Mouse (Mus musculus): Measurements from ENCODE around the gene Hmgn1. TPM values are rescaled to one million over a fixed set of nuclear protein-coding genes. Genes with fewer than 3 reads are reported as not detected.
"Not testable (repeated sequence)": the region's sequence is repeated elsewhere in the genome, so short reads cannot be mapped to it uniquely, and the experiment has no call there.

Hmgn1 gene
- polyA plus RNA-seq, 1 experiment from 2014 or later, result 476 TPM

GRCm38 (mm10) chr16:96156019-96156418 is 28.5 kb upstream of the Hmgn1 start:
- Histone ChIP-seq H3K27ac (peak overlapping the region; percentile 19; the same call in 1 of the 2 replicates), H3K9ac (no peak overlapping the region), H3K27me3 (replicated peaks) (no peaks in the 10 kb centered on the region), H3K9me3 (no peaks in the 10 kb centered on the region), H3K4me2 (no peak overlapping the region), H3K4me3 (replicated peaks) (no peak overlapping the region), H3K4me1 (peaks cover 13% of the 10 kb centered on the region; the same call in 1 of the 2 replicates), H3K36me3 (no peaks in the 10 kb centered on the region)
- no peak for ATAC-seq (ENCODE audit: insufficient read depth, low FRiP score, low read depth)
- WGBS, result 85% methylated on average over 8 of the region's 8 CpGs

GRCm38 (mm10) chr16:96154476-96154875 is 26.9 kb upstream of the Hmgn1 start:
- Histone ChIP-seq H3K9ac (no peak overlapping the region), H3K4me1 (peaks cover 14% of the 10 kb centered on the region; the same call in 1 of the 2 replicates), H3K4me2 (no peak overlapping the region), H3K27me3 (replicated peaks) (no peaks in the 10 kb centered on the region), H3K9me3 (no peaks in the 10 kb centered on the region), H3K36me3 (no peaks in the 10 kb centered on the region), H3K4me3 (replicated peaks) (no peak overlapping the region), H3K27ac (no peak overlapping the region)
- no peak for ATAC-seq (ENCODE audit: insufficient read depth, low FRiP score, low read depth)
- WGBS, result 89% methylated on average over 2 of the region's 2 CpGs

- no peak overlapping the region for H3K9ac ChIP-seq
- H3K27ac ChIP-seq, result peak overlapping the region; percentile 26; the same call in 1 of the 2 replicates
- no peaks in the 10 kb centered on the region for H3K27me3 ChIP-seq (replicated peaks)
- ATAC-seq (ENCODE audit: insufficient read depth, low FRiP score, low read depth), result peak; percentile 34; the same call in 1 of the 2 replicates
- no peaks in the 10 kb centered on the region for H3K36me3 ChIP-seq
- no peak overlapping the region for H3K4me2 ChIP-seq
- peaks cover 22% of the 10 kb centered on the region; the same call in 1 of the 2 replicates for H3K4me1 ChIP-seq
- H3K4me3 ChIP-seq (replicated peaks), result no peak overlapping the region
- H3K9me3 ChIP-seq, result no peaks in the 10 kb centered on the region
- 16% methylated on average over 9 of the region's 9 CpGs for WGBS
Observed at GRCm38 (mm10) chr16:96151551-96151950, 24.0 kb upstream of the Hmgn1 start.

GRCm38 (mm10) chr16:96150995-96151394 is 23.5 kb upstream of the Hmgn1 start:
- Histone ChIP-seq H3K27ac (peak overlapping the region; percentile 26), H3K9ac (no peak overlapping the region), H3K4me3 (replicated peaks) (no peak overlapping the region), H3K27me3 (replicated peaks) (no peaks in the 10 kb centered on the region), H3K4me1 (peaks cover 27% of the 10 kb centered on the region), H3K36me3 (no peaks in the 10 kb centered on the region), H3K9me3 (no peaks in the 10 kb centered on the region), H3K4me2 (no peak overlapping the region)
- WGBS, result 41% methylated on average over 4 of the region's 4 CpGs
- peak; percentile 33; the same call in 1 of the 2 replicates for ATAC-seq (ENCODE audit: insufficient read depth, low FRiP score, low read depth)

GRCm38 (mm10) chr16:96149311-96149710 is 21.8 kb upstream of the Hmgn1 start:
- no peak for ATAC-seq (ENCODE audit: insufficient read depth, low FRiP score, low read depth)

GRCm38 (mm10) chr16:96148834-96149233 is 21.3 kb upstream of the Hmgn1 start:
- WGBS, result 59% methylated on average over 6 of the region's 6 CpGs
- no peaks in the 10 kb centered on the region for H3K27me3 ChIP-seq (replicated peaks)
- no peak overlapping the region for H3K4me3 ChIP-seq (replicated peaks)
- H3K27ac ChIP-seq, result peak overlapping the region; percentile 81
- peaks cover 28% of the 10 kb centered on the region for H3K4me1 ChIP-seq
- ATAC-seq (ENCODE audit: insufficient read depth, low FRiP score, low read depth), result no peak
- H3K9ac ChIP-seq, result no peak overlapping the region
- no peak overlapping the region for H3K4me2 ChIP-seq
- H3K36me3 ChIP-seq, result no peaks in the 10 kb centered on the region
- H3K9me3 ChIP-seq, result no peaks in the 10 kb centered on the region

More at GRCm38 (mm10) chr16:96149311-96149710, 21.8 kb upstream of the Hmgn1 start:
- Histone ChIP-seq H3K9ac (no peak overlapping the region), H3K27me3 (replicated peaks) (no peaks in the 10 kb centered on the region), H3K4me3 (replicated peaks) (no peak overlapping the region), H3K4me2 (no peak overlapping the region), H3K9me3 (no peaks in the 10 kb centered on the region), H3K36me3 (no peaks in the 10 kb centered on the region), H3K4me1 (peaks cover 28% of the 10 kb centered on the region), H3K27ac (peak overlapping the region; percentile 81)
- WGBS, result 52% methylated on average over 9 of the region's 9 CpGs

GRCm38 (mm10) chr16:96145814-96146213 is 18.3 kb upstream of the Hmgn1 start:
- under 1% methylated on average over 5 of the region's 5 CpGs for WGBS
- H3K27ac ChIP-seq, result peak overlapping the region; percentile 59
- peak overlapping the region; percentile 65 for H3K4me3 ChIP-seq (replicated peaks)
- no peaks in the 10 kb centered on the region for H3K27me3 ChIP-seq (replicated peaks)
- H3K9me3 ChIP-seq, result no peaks in the 10 kb centered on the region
- no peaks in the 10 kb centered on the region for H3K36me3 ChIP-seq
- peaks cover 19% of the 10 kb centered on the region for H3K4me1 ChIP-seq
- peak overlapping the region; percentile 80 for H3K4me2 ChIP-seq
- H3K9ac ChIP-seq, result peak overlapping the region; percentile 43
- ATAC-seq (ENCODE audit: insufficient read depth, low FRiP score, low read depth), result no peak

- no peaks in the 10 kb centered on the region for H3K36me3 ChIP-seq
- H3K9ac ChIP-seq, result peak within 1 kb of the TSS; percentile 43
- peaks cover 16% of the 10 kb centered on the region for H3K4me1 ChIP-seq
- peak within 1 kb of the TSS; percentile 59 for H3K27ac ChIP-seq
- H3K27me3 ChIP-seq (replicated peaks), result no peaks in the 10 kb centered on the region
- H3K4me3 ChIP-seq (replicated peaks), result peak within 1 kb of the TSS; percentile 65
- WGBS, result under 1% methylated on average over 68 of the region's 68 CpGs
- H3K9me3 ChIP-seq, result no peaks in the 10 kb centered on the region
- peak; percentile 95 for ATAC-seq (ENCODE audit: insufficient read depth, low FRiP score, low read depth)
- peak within 1 kb of the TSS; percentile 80 for H3K4me2 ChIP-seq
Observed at GRCm38 (mm10) chr16:96145110-96145800, 17.7 kb upstream of the Hmgn1 start, which contains the start of gene Wrb. TSS of gene Wrb (plus strand) at chr16:96145407.

GRCm38 (mm10) chr16:96144748-96145109 is 17.2 kb upstream of the Hmgn1 start:
- peak overlapping the region; percentile 80; the same call in 1 of the 2 replicates for H3K4me2 ChIP-seq
- not testable (repeated sequence) for H3K36me3 ChIP-seq; H3K27ac ChIP-seq; H3K9ac ChIP-seq; H3K27me3 ChIP-seq (replicated peaks); H3K9me3 ChIP-seq
- peak overlapping the region; percentile 65 for H3K4me3 ChIP-seq (replicated peaks)
- peaks cover 16% of the 10 kb centered on the region for H3K4me1 ChIP-seq
- ATAC-seq (ENCODE audit: insufficient read depth, low FRiP score, low read depth), result peak; percentile 15; the same call in 1 of the 2 replicates
- WGBS, result 25% methylated on average over 6 of the region's 6 CpGs

- peaks cover 14% of the 10 kb centered on the region for H3K4me1 ChIP-seq
- H3K27me3 ChIP-seq (replicated peaks), result no peaks in the 10 kb centered on the region
- peak overlapping the region; percentile 92 for H3K4me3 ChIP-seq (replicated peaks)
- 4% methylated on average over 9 of the region's 9 CpGs for WGBS
- H3K27ac ChIP-seq, result peak overlapping the region; percentile 97
- peak overlapping the region; percentile 51 for H3K9ac ChIP-seq
- peak overlapping the region; percentile 59 for H3K4me2 ChIP-seq
- H3K36me3 ChIP-seq, result peaks cover 21% of the 10 kb centered on the region
- H3K9me3 ChIP-seq, result no peaks in the 10 kb centered on the region
- no peak for ATAC-seq (ENCODE audit: insufficient read depth, low FRiP score, low read depth)
Observed at GRCm38 (mm10) chr16:96128466-96128865, 937 bp upstream of the Hmgn1 start.

GRCm38 (mm10) chr16:96127288-96127656 is 257 bp downstream of the Hmgn1 start:
- peak; percentile 45 for ATAC-seq (ENCODE audit: insufficient read depth, low FRiP score, low read depth)
- Histone ChIP-seq H3K4me3 (replicated peaks) (peak overlapping the region; percentile 92), H3K27me3 (replicated peaks) (no peaks in the 10 kb centered on the region), H3K4me1 (peaks cover 14% of the 10 kb centered on the region), H3K27ac (peak overlapping the region; percentile 97), H3K9ac (peak overlapping the region; percentile 86), H3K4me2 (peak overlapping the region; percentile 59), H3K36me3 (peaks cover 29% of the 10 kb centered on the region), H3K9me3 (no peaks in the 10 kb centered on the region)
- WGBS, result under 1% methylated on average over 41 of the region's 52 CpGs

- Histone ChIP-seq H3K4me1 (peaks cover 14% of the 10 kb centered on the region), H3K4me2 (peak overlapping the region; percentile 59), H3K9ac (peak overlapping the region; percentile 86), H3K4me3 (replicated peaks) (peak overlapping the region; percentile 92), H3K9me3 (no peaks in the 10 kb centered on the region), H3K27me3 (replicated peaks) (no peaks in the 10 kb centered on the region), H3K27ac (peak overlapping the region; percentile 97), H3K36me3 (peaks cover 29% of the 10 kb centered on the region)
- no peak for ATAC-seq (ENCODE audit: insufficient read depth, low FRiP score, low read depth)
- WGBS, result 2% methylated on average over 19 of the region's 19 CpGs
Observed at GRCm38 (mm10) chr16:96126684-96127171, 801 bp downstream of the Hmgn1 start.
